Mouse (Mus musculus) limb, embryonic 13.5 days (tissue): Measurements from ENCODE around the gene Crym. TPM values are rescaled to one million over a fixed set of nuclear protein-coding genes. Genes with fewer than 3 reads are reported as not detected.

Experiments
- ATAC-seq: fragments of 200-750 bp; cut with Nextera tagmentation; 2 replicates; pipeline ENCODE4 v1.8.0; 2017; ENCODE audit warnings: low read depth, moderate number of reproducible peaks, moderate TSS enrichment; ENCODE audit not compliant: low FRiP score
- H3K27ac ChIP-seq: fragments of 300-500 bp; sonication (generic); 2 replicates; pipeline ENCODE4 v1.5.1; 2015; ENCODE audit warnings: inconsistent platforms, mild to moderate bottlenecking, moderate library complexity
- H3K27me3 ChIP-seq: fragments of 300-500 bp; sonication (generic); 2 replicates; pipeline ENCODE4 v1.6.1; 2015; ENCODE audit warnings: mild to moderate bottlenecking, inconsistent platforms
- H3K36me3 ChIP-seq: fragments of 300-500 bp; sonication (generic); 2 replicates; pipeline ENCODE4 v1.6.1; 2015; ENCODE audit warnings: inconsistent platforms, mild to moderate bottlenecking, moderate library complexity
- H3K4me1 ChIP-seq: fragments of 300-500 bp; sonication (generic); 2 replicates; pipeline ENCODE4 v1.6.1; 2015; ENCODE audit warnings: inconsistent platforms
- H3K4me2 ChIP-seq: fragments of 300-500 bp; sonication (generic); replicated peaks from 2 replicates; pipeline ENCODE4 v1.6.1; 2015; ENCODE audit warnings: inconsistent platforms, mild to moderate bottlenecking, moderate library complexity
- H3K4me3 ChIP-seq: fragments of 300-500 bp; sonication (generic); 2 replicates; pipeline ENCODE4 v1.5.1; 2015; ENCODE audit warnings: moderate library complexity, mild to moderate bottlenecking, inconsistent platforms
- H3K9ac ChIP-seq: fragments of 300-500 bp; sonication (generic); 2 replicates; pipeline ENCODE4 v1.6.1; 2015; ENCODE audit warnings: mild to moderate bottlenecking, inconsistent platforms
- H3K9me3 ChIP-seq: fragments of 300-500 bp; sonication (generic); 2 replicates; pipeline ENCODE4 v1.6.1; 2016; ENCODE audit warnings: inconsistent platforms
- WGBS: fragments of 180-500 bp; shearing (Covaris S2); methylation state at CpG from one replicate; pipeline ENCODE4 v1.1.7; 2015; 5-methylcytosine and 5-hydroxymethylcytosine counted together
- polyA plus RNA-seq: library from polyadenylated mRNA; unstranded; fragments of >200 nt; fragmentation: Nextera tagmentation; extraction: Ambion mirVana; gene quantifications from 2 replicates; pipeline ENCODE4 v1.2.1, GENCODE M21; 2015

Gene Crym
- polyA plus RNA-seq, 1 experiment from 2014 or later, result 13.1 TPM

GRCm38 (mm10) chr7:120156841-120157409, 45.0 kb downstream of the Crym start:
- H3K36me3 ChIP-seq, result no peaks in the 10 kb centered on the region
- H3K4me2 ChIP-seq, result no peak overlapping the region
- 10% methylated on average over 2 of the region's 2 CpGs for WGBS
- H3K27ac ChIP-seq, result no peak overlapping the region
- peaks cover 16% of the 10 kb centered on the region for H3K4me1 ChIP-seq
- no peak for ATAC-seq
- no peak overlapping the region for H3K9ac ChIP-seq
- H3K4me3 ChIP-seq, result no peak overlapping the region
- H3K27me3 ChIP-seq, result no peaks in the 10 kb centered on the region
- no peaks in the 10 kb centered on the region for H3K9me3 ChIP-seq

GRCm38 (mm10) chr7:120150898-120151297, 51.0 kb downstream of the Crym start:
- Histone ChIP-seq H3K4me2 (no peak overlapping the region), H3K9ac (no peak overlapping the region), H3K4me3 (no peak overlapping the region), H3K4me1 (no peaks in the 10 kb centered on the region), H3K9me3 (no peaks in the 10 kb centered on the region), H3K27ac (no peak overlapping the region), H3K27me3 (no peaks in the 10 kb centered on the region), H3K36me3 (no peaks in the 10 kb centered on the region)
- WGBS, result 90% methylated on average over 2 of the region's 2 CpGs
- ATAC-seq, result no peak

- H3K9me3 ChIP-seq, result no peaks in the 10 kb centered on the region
- H3K27ac ChIP-seq, result no peak overlapping the region
- ATAC-seq, result no peak
- no peaks in the 10 kb centered on the region for H3K27me3 ChIP-seq
- H3K4me2 ChIP-seq, result no peak overlapping the region
- H3K9ac ChIP-seq, result no peak overlapping the region
- no peaks in the 10 kb centered on the region for H3K36me3 ChIP-seq
- H3K4me1 ChIP-seq, result no peaks in the 10 kb centered on the region
- 18% methylated on average over 3 of the region's 3 CpGs for WGBS
- H3K4me3 ChIP-seq, result no peak overlapping the region
Observed at GRCm38 (mm10) chr7:120150257-120150656, 51.7 kb downstream of the Crym start.

- H3K36me3 ChIP-seq, result no peaks in the 10 kb centered on the region
- no peak for ATAC-seq
- no peak within 1 kb of the TSS for H3K4me2 ChIP-seq
- WGBS, result 79% methylated on average over 9 of the region's 9 CpGs
- H3K4me1 ChIP-seq, result no peaks in the 10 kb centered on the region
- no peaks in the 10 kb centered on the region for H3K9me3 ChIP-seq
- H3K27ac ChIP-seq, result no peak within 1 kb of the TSS
- no peak within 1 kb of the TSS for H3K4me3 ChIP-seq
- H3K9ac ChIP-seq, result no peak within 1 kb of the TSS
- H3K27me3 ChIP-seq, result no peaks in the 10 kb centered on the region; the same call in 1 of the 2 replicates
Observed at GRCm38 (mm10) chr7:120145191-120145590, 56.7 kb downstream of the Crym start, which contains the start of gene Zp2. TSS of gene Zp2 (minus strand) at chr7:120145291.

GRCm38 (mm10) chr7:120142743-120143142, 59.2 kb downstream of the Crym start:
- Histone ChIP-seq H3K9ac (no peak overlapping the region), H3K4me2 (no peak overlapping the region), H3K27me3 (no peaks in the 10 kb centered on the region; the same call in 1 of the 2 replicates), H3K4me3 (no peak overlapping the region), H3K36me3 (no peaks in the 10 kb centered on the region), H3K4me1 (no peaks in the 10 kb centered on the region), H3K9me3 (no peaks in the 10 kb centered on the region), H3K27ac (no peak overlapping the region)
- 78% methylated on average over 1 of the region's 1 CpGs for WGBS
- no peak for ATAC-seq

Other genes starting within 250 kb of the Crym start
- not detected in 2 replicates for gene Dnah3, start 106.8 kb downstream of the Crym start, polyA plus RNA-seq
- 26.8 and 27.1 TPM in 2 replicates for gene Tmem159, start 99.8 kb downstream of the Crym start, polyA plus RNA-seq
- 0.06 and 0.10 TPM in 2 replicates for gene Zp2, start 56.8 kb downstream of the Crym start, polyA plus RNA-seq
- gene Anks4b, start 28.3 kb downstream of the Crym start, polyA plus RNA-seq, result not detected in 2 replicates
- gene Abca14, start 1.9 kb upstream of the Crym start, polyA plus RNA-seq, result not detected in 2 replicates
- gene Abca15, start 126.6 kb upstream of the Crym start, polyA plus RNA-seq, result not detected in 2 replicates
- gene Abca16, start 207.5 kb upstream of the Crym start, polyA plus RNA-seq, result not detected in 2 replicates